Mouse (Mus musculus) heart, adult 2 months (tissue): ENCODE measurements around the gene Smc6.

Source experiments
- CTCF ChIP-seq: fragments of 200-600 bp; IDR thresholded peaks from 2 replicates; pipeline ENCODE4 v1.8.1; 2022; ENCODE audit warnings: antibody characterized with exemption, mild to moderate bottlenecking, moderate library complexity
- POLR2A ChIP-seq: fragments of 200-500 bp; IDR thresholded peaks from 2 replicates; pipeline ENCODE4 v1.6.1; 2011; ENCODE audit warnings: mild to moderate bottlenecking, low read depth, low read length, control low read depth; ENCODE audit not compliant: insufficient read depth

DNA sequence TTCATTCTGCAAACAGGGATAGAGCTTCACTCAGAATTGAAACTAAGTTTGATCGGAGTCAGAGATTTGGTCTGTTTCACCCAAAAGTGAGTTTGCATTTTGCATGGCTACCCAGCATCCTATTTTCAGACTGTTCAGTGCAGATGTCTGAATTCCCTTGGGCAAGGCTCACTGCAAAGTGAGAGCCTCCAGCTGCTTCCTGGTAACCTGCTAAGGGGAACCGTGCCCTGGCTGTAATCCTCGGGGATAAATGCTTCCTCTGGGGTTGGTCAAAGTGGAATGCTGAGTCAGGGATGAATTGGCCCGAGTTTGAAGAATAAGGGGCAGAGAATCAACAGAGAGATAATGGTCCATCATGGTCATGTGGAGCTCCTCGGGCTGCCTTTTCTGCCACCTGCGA is 99.2 kb downstream of the Smc6 start:
- no peak for TF ChIP-seq CTCF
- TF ChIP-seq POLR2A: no peak
